Mouse (Mus musculus) lung, postnatal 0 days (tissue): ENCODE measurements at regions not wholly inside any gene's neighbourhood (a gene's known extent, or its start where the extent isn't known, plus 50 kb on each side); places are given as distances from the start of the nearest gene placed in this dataset.

Source experiments
- CTCF ChIP-seq: IDR thresholded peaks from 2 replicates; pipeline ENCODE4 v1.5.1; 2016; ENCODE audit warnings: antibody characterized with exemption, mild to moderate bottlenecking
- EP300 ChIP-seq: IDR thresholded peaks from 2 replicates; pipeline ENCODE4 v1.6.1; 2016; ENCODE audit warnings: antibody characterized with exemption, mild to moderate bottlenecking, control low read depth

- TF ChIP-seq CTCF, result no peak
- no peak for TF ChIP-seq EP300
Measured at GRCm38 (mm10) chr8:128023661-128024060, 334.7 kb upstream of the Nrp1 start.
